10 mouse cellular contexts compared by ENCODE assay signal in the genomic region with DNA sequence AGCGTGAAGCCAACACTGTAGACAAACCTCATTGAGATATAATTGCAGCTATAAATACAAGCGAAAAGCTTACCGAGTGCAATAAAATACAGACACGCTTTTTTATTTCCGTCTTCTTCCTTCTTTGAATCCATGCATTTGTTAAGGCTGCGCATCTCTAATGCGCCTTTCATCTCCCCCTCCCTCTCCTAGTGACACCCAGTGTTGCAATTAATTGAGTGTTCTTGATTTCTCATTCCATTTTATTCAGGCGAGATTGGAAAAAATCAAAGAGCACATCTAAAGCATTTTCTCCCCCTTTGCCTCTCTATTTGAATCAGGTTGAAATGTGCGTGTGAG.
DNase-seq lines count a peak whose midpoint lies in the region; ATAC-seq and TF ChIP-seq lines count a peak whose summit lies in the region.
"Had no signal": no experiment of that assay in that cellular context is flagged by ENCODE, and none has a peak within 500 bp of the region (broad histone marks: within the 10 kb centered on the region; RNA-seq: fewer than 3 reads in every experiment).

No protein-coding gene starts in this region.

- H3K9me3 ChIP-seq in lung, postnatal 0 days (ENCODE audit: low read length) = no peaks in the 10 kb centered on the region
- H3K9me3 ChIP-seq in limb, embryonic 12.5 days = no peaks in the 10 kb centered on the region
- H3K9me3 ChIP-seq in stomach, postnatal 0 days (ENCODE audit: control insufficient read depth, low read length) = no peaks in the 10 kb centered on the region
- H3K9me3 ChIP-seq: liver, embryonic 15.5 days had no signal

- no peak for ATAC-seq in lung, postnatal 0 days
- no peak for ATAC-seq in limb, embryonic 12.5 days (ENCODE audit: insufficient number of reproducible peaks, insufficient read depth, low FRiP score, low TSS enrichment, low read depth)
- no peak for ATAC-seq in stomach, postnatal 0 days (ENCODE audit: low FRiP score, low TSS enrichment)

- H3K36me3 ChIP-seq in lung, postnatal 0 days (ENCODE audit: insufficient read depth, low read length) = no peaks in the 10 kb centered on the region
- H3K36me3 ChIP-seq in limb, embryonic 12.5 days = no peaks in the 10 kb centered on the region
- no peaks in the 10 kb centered on the region for H3K36me3 ChIP-seq in stomach, postnatal 0 days (ENCODE audit: control insufficient read depth, insufficient read depth, low read length)
- H3K36me3 ChIP-seq: liver, embryonic 15.5 days had no signal

- no peaks in the 10 kb centered on the region for H3K27me3 ChIP-seq in lung, postnatal 0 days (replicated peaks; ENCODE audit: insufficient read depth, low read length)
- H3K27me3 ChIP-seq in limb, embryonic 12.5 days = peaks cover 51% of the 10 kb centered on the region
- H3K27me3 ChIP-seq in stomach, postnatal 0 days (ENCODE audit: control insufficient read depth, insufficient read depth, low read length) = no peaks in the 10 kb centered on the region

- H3K4me3 ChIP-seq in gastrocnemius, adult 2 months = peak overlapping the region; percentile 52
- H3K4me3 ChIP-seq in lung, postnatal 0 days (ENCODE audit: low read depth, low read length) = peak overlapping the region; percentile 8; the same call in 1 of the 2 replicates
- peak overlapping the region; percentile 25 for H3K4me3 ChIP-seq in limb, embryonic 12.5 days (replicated peaks)
- peak overlapping the region; percentile 29 for H3K4me3 ChIP-seq in stomach, postnatal 0 days (ENCODE audit: low read depth, low read length)
- H3K4me3 ChIP-seq: liver, embryonic 15.5 days had no signal

- DNase-seq in gastrocnemius, adult 2 months = no peak
- DNase-seq in gastrocnemius, adult 8-10 months (ENCODE audit: low spot score in 2 of 2) = no peak
- no peak for DNase-seq in lung, postnatal 0 days (ENCODE audit: low spot score)
- no peak for DNase-seq in lung, postnatal 25 days (ENCODE audit: low spot score)
- DNase-seq in stomach, postnatal 0 days (ENCODE audit: low spot score) = no peak
- no peak for DNase-seq in urinary bladder, postnatal 36 days (ENCODE audit: low spot score in 2 of 2)
- DNase-seq in left cerebral cortex, postnatal 10 days (ENCODE audit: extremely low spot score in 1 of 2, low spot score in 2 of 2) = no peak
- DNase-seq: heart, postnatal 36 days had no signal

- no peak overlapping the region for H3K27ac ChIP-seq in gastrocnemius, adult 2 months
- H3K27ac ChIP-seq in lung, postnatal 0 days (ENCODE audit: low read length) = no peak overlapping the region
- 0 out of 2 replicates have a peak overlapping the region, but pooled peaks have one; percentile 23 for H3K27ac ChIP-seq in limb, embryonic 12.5 days
- no peak overlapping the region for H3K27ac ChIP-seq in stomach, postnatal 0 days (replicated peaks)
- H3K27ac ChIP-seq: liver, embryonic 15.5 days had no signal

- H3K4me1 ChIP-seq in lung, postnatal 0 days (ENCODE audit: insufficient read depth, low read depth, low read length) = peaks cover 9% of the 10 kb centered on the region; the same call in 1 of the 2 replicates
- H3K4me1 ChIP-seq in limb, embryonic 12.5 days (replicated peaks) = peaks cover 27% of the 10 kb centered on the region
- no peaks in the 10 kb centered on the region for H3K4me1 ChIP-seq in stomach, postnatal 0 days (replicated peaks; ENCODE audit: control insufficient read depth, insufficient read depth)
- H3K4me1 ChIP-seq: liver, embryonic 15.5 days had no signal

- 13% methylated on average over 9 of the region's 9 CpGs for WGBS in lung, postnatal 0 days
- WGBS in limb, embryonic 12.5 days = 0% methylated on average over 9 of the region's 9 CpGs
- WGBS in stomach, postnatal 0 days = 3% methylated on average over 9 of the region's 9 CpGs

- TF ChIP-seq CTCF in gastrocnemius, adult 2 months (IDR thresholded peaks at IDR 0.05) = no peak
- TF ChIP-seq CTCF in lung, postnatal 0 days (IDR thresholded peaks at IDR 0.05) = no peak
- TF ChIP-seq CTCF in stomach, postnatal 0 days (IDR thresholded peaks at IDR 0.05; ENCODE audit: low read depth) = no peak

- intact Hi-C loops in gastrocnemius, adult 2 months (cut with DNase I) = no loop called here
- intact Hi-C loops in left cerebral cortex, postnatal 10 days (cut with DNase I) = no loop called here

- no peak for TF ChIP-seq EP300 in lung, postnatal 0 days (IDR thresholded peaks at IDR 0.05)
- no peak for TF ChIP-seq EP300 in stomach, postnatal 0 days (optimal IDR thresholded peaks at IDR 0.05)

- no peak overlapping the region for H3K9ac ChIP-seq in lung, postnatal 0 days (replicated peaks; ENCODE audit: low read depth)
- H3K9ac ChIP-seq in limb, embryonic 12.5 days (replicated peaks) = no peak overlapping the region
- H3K9ac ChIP-seq in stomach, postnatal 0 days (ENCODE audit: low read length) = no peak overlapping the region
- H3K9ac ChIP-seq: liver, embryonic 15.5 days had no signal

- H3K4me2 ChIP-seq in lung, postnatal 0 days (replicated peaks; ENCODE audit: low read depth, low read length) = peak overlapping the region; percentile 41
- peak overlapping the region; percentile 54 for H3K4me2 ChIP-seq in limb, embryonic 12.5 days
- H3K4me2 ChIP-seq in stomach, postnatal 0 days (replicated peaks; ENCODE audit: low read depth) = peak overlapping the region; percentile 49
- H3K4me2 ChIP-seq: liver, embryonic 15.5 days had no signal
